In the genomic region with DNA sequence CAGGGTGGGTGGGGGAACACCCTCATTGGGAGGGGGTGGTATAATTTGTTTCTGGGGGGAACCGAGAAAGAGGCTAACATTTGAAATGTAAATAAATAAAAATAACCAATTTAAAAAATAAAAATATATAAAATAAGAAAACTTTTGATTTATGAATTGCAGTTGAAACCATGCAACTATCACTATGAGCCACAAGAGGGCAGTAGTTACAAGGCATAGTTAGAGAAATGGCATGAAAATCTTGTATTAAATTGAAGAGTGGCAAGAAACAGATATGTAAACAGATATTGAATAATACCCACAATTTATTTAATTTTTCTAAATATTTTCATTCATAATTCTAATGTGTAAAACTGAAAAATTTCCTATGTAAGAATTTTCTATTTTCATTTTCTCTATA, we compare ENCODE assay signal across 11 mouse cellular contexts. TPM values are rescaled to one million over a fixed set of nuclear protein-coding genes. Genes with fewer than 3 reads are reported as not detected.
DNase-seq lines count a peak whose midpoint lies in the region; ATAC-seq and TF ChIP-seq lines count a peak whose summit lies in the region.
"Had no signal": no experiment of that assay in that cellular context is flagged by ENCODE, and none has a peak within 500 bp of the region (broad histone marks: within the 10 kb centered on the region; RNA-seq: fewer than 3 reads in every experiment).

No protein-coding gene starts in this region.

- WGBS in embryonic facial prominence, embryonic 14.5 days: 18% methylated on average over 1 of the region's 1 CpGs

- intact Hi-C loops in left cerebral cortex, adult 2 months (cut with DNase I): no loop called here
- intact Hi-C loops in left cerebral cortex, postnatal 36 days (cut with DNase I): no loop called here

- H3K36me3 ChIP-seq in E14TG2a.4 (ENCODE audit: insufficient read depth, low read length): no peaks in the 10 kb centered on the region
- no peaks in the 10 kb centered on the region for H3K36me3 ChIP-seq in embryonic facial prominence, embryonic 14.5 days (ENCODE audit: control insufficient read depth, insufficient read depth, low read length)

- H3K4me2 ChIP-seq in embryonic facial prominence, embryonic 14.5 days (ENCODE audit: low read depth, low read length): no peak overlapping the region

- H3K27me3 ChIP-seq in E14TG2a.4 (ENCODE audit: insufficient read depth, low read length): no peaks in the 10 kb centered on the region
- no peaks in the 10 kb centered on the region for H3K27me3 ChIP-seq in embryonic facial prominence, embryonic 14.5 days (replicated peaks; ENCODE audit: control insufficient read depth, insufficient read depth, low read length)

- no peak overlapping the region for H3K9ac ChIP-seq in embryonic facial prominence, embryonic 14.5 days (ENCODE audit: low read depth, low read length)

- H3K4me3 ChIP-seq in left cerebral cortex, adult 2 months: no peak overlapping the region
- H3K4me3 ChIP-seq in E14TG2a.4 (replicated peaks; ENCODE audit: low read length): no peak overlapping the region
- H3K4me3 ChIP-seq in embryonic facial prominence, embryonic 14.5 days (ENCODE audit: low read depth, low read length): no peak overlapping the region

- H3K4me1 ChIP-seq in E14TG2a.4 (replicated peaks; ENCODE audit: low read depth, low read length): no peaks in the 10 kb centered on the region
- H3K4me1 ChIP-seq in embryonic facial prominence, embryonic 14.5 days (ENCODE audit: control insufficient read depth, insufficient read depth, low read length): no peaks in the 10 kb centered on the region

- no peaks in the 10 kb centered on the region for H3K9me3 ChIP-seq in E14TG2a.4 (ENCODE audit: low read length)
- H3K9me3 ChIP-seq in embryonic facial prominence, embryonic 14.5 days (ENCODE audit: control insufficient read depth, low read length): no peaks in the 10 kb centered on the region

- no peak overlapping the region for H3K27ac ChIP-seq in left cerebral cortex, adult 2 months
- H3K27ac ChIP-seq in embryonic facial prominence, embryonic 14.5 days (replicated peaks; ENCODE audit: low read depth, low read length): no peak overlapping the region

- TF ChIP-seq CTCF in left cerebral cortex, adult 2 months (IDR thresholded peaks at IDR 0.05): peak; percentile 84
- TF ChIP-seq CTCF in E14TG2a.4 (conservative IDR thresholded peaks at IDR 0.05; ENCODE audit: low read length): peak; percentile 69

- DNase-seq in cerebellum, postnatal 14 days: peak; percentile 17 to 31
- no peak for DNase-seq in cerebellum, postnatal 36 days
- no peak for DNase-seq in left cerebral cortex, adult 2 months (ENCODE audit: extremely low spot score in 1 of 2, low spot score in 2 of 2)
- no peak for DNase-seq in left cerebral cortex, postnatal 36 days (ENCODE audit: low spot score in 2 of 2)
- peak; percentile 13 for DNase-seq in embryonic facial prominence, embryonic 14.5 days (ENCODE audit: low spot score)
- no peak for DNase-seq in gastrocnemius, postnatal 25 days
- DNase-seq in heart, adult 8-10 months (ENCODE audit: low spot score): no peak

- no peak for ATAC-seq in embryonic facial prominence, embryonic 14.5 days (ENCODE audit: low read depth)

RNA-seq across cellular contexts. Expression of a gene that starts 24.5 kb away (rescaled TPM):
- total RNA-seq in left cerebral cortex, adult 2 months (2021): 1 to 10 TPM; 2.4 to 2.8 TPM
- 1 to 10 TPM; 1.5 to 2.6 TPM for total RNA-seq in left cerebral cortex, postnatal 36 days (2021)
- 0.56 and 1.6 TPM in 2 replicates for polyA plus RNA-seq in embryonic facial prominence, embryonic 14.5 days (2014; fragmentation: Nextera tagmentation; extraction: Ambion mirVana)
- under 1 TPM; 0.08 TPM for total RNA-seq in gastrocnemius, postnatal 25 days (2021)
- under 1 TPM; 0.37 to 0.81 (median 0.57) TPM for total RNA-seq in heart, adult 8-10 months (2022)
- polyA plus RNA-seq: intestine, embryonic 14.5 days; stomach, embryonic 14.5 days had no signal

RNA-seq across cellular contexts. Expression of a gene that starts 37.5 kb away (rescaled TPM):
- 100 to 1,000 TPM; 272 to 273 TPM for total RNA-seq in left cerebral cortex, adult 2 months (2021)
- total RNA-seq in left cerebral cortex, postnatal 36 days (2021): 100 to 1,000 TPM; 247 to 273 TPM
- 319 and 379 TPM in 2 replicates for polyA plus RNA-seq in embryonic facial prominence, embryonic 14.5 days (2014; fragmentation: Nextera tagmentation; extraction: Ambion mirVana)
- 100 to 1,000 TPM; 605 to 626 TPM for total RNA-seq in gastrocnemius, postnatal 25 days (2021)
- total RNA-seq in heart, adult 8-10 months (2022): 1,000 to 10,000 TPM; 1,425 to 1,947 (median 1,659) TPM

RNA-seq across cellular contexts. Expression of a gene that starts 37.6 kb away (rescaled TPM):
- not detected for total RNA-seq in left cerebral cortex, adult 2 months (2021)
- not detected for total RNA-seq in left cerebral cortex, postnatal 36 days (2021)
- polyA plus RNA-seq in embryonic facial prominence, embryonic 14.5 days (2014; fragmentation: Nextera tagmentation; extraction: Ambion mirVana): 0.08 and 0.14 TPM in 2 replicates
- 10 to 100 TPM; 10.3 to 20.8 TPM for total RNA-seq in gastrocnemius, postnatal 25 days (2021)
- total RNA-seq in heart, adult 8-10 months (2022): 10 to 100 TPM; 54.3 to 71.9 (median 65.6) TPM
- total RNA-seq: left cerebral cortex, postnatal 10 days had no signal
- polyA plus RNA-seq: intestine, embryonic 14.5 days; stomach, embryonic 14.5 days had no signal

Comparison
In these comparisons a context has a peak if more than half of its experiments do, and no peak if none do; other contexts are left out.
1. DNase-seq: peak in cerebellum, postnatal 14 days (2 of 2) and embryonic facial prominence, embryonic 14.5 days (single experiment); none in cerebellum, postnatal 36 days (0 of 2), left cerebral cortex, adult 2 months (0 of 2), left cerebral cortex, postnatal 36 days (0 of 2), gastrocnemius, postnatal 25 days (single experiment) and heart, adult 8-10 months (single experiment).
2. RNA of a gene that starts 37.6 kb away (total RNA-seq): 54.3 to 71.9 TPM in heart, adult 8-10 months and 10.3 to 20.8 TPM in gastrocnemius, postnatal 25 days; not detected in left cerebral cortex, postnatal 36 days and not detected in left cerebral cortex, adult 2 months; every median in the first group is over 10 times any median in the second.